12 mouse cellular contexts compared by ENCODE assay signal in the genomic region with DNA sequence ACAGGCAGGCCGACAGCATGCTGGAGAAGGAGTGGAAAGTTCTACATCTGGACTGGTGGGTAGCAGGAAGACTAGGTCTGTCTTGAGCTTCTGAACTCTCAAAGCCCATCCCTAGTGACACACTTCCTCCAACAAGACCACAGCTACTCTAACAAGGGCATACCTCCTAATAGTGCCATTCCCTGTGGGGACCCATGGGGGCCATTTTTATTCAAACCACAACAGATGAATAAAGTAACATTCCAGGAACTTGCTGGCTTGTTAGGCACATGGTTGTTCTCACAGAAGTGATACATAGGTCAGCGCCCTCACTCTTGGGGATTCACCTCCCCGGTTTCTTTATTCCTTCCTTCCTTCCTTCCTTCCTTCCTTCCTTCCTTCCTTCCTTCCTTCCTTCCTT.
"Had no signal": no experiment of that assay in that cellular context is flagged by ENCODE, and none has a peak within 500 bp of the region (broad histone marks: within the 10 kb centered on the region; RNA-seq: fewer than 3 reads in every experiment).

No protein-coding gene starts in this region.

- DNase-seq: left cerebral cortex, postnatal 4 days; liver; liver, embryonic 13.5 days; liver, postnatal 0 days; lung, adult 18-20 months; lung, adult 2 months; lung, embryonic 14.5 days; lung, postnatal 10 days; lung, postnatal 14 days; lung, postnatal 36 days; lung, postnatal 4 days; midbrain, embryonic 14.5 days had no signal
